Mouse (Mus musculus) liver, adult 2 months (tissue): ENCODE data around the gene Ttll11.

ENCODE experiments used
- CTCF ChIP-seq: fragments of 200-500 bp; IDR thresholded peaks from 2 replicates; pipeline ENCODE4 v1.5.1; 2011; ENCODE audit warnings: low read depth, low read length, control low read depth
- POLR2A ChIP-seq: fragments of 200-500 bp; IDR thresholded peaks from 2 replicates; pipeline ENCODE4 v1.6.1; 2011; ENCODE audit warnings: low read length, control low read depth; ENCODE audit not compliant: insufficient read depth; ENCODE audit errors: extremely low read depth

- TF ChIP-seq CTCF (no peak), POLR2A (no peak)
Measured at GRCm38 (mm10) chr2:35702608-35703007, 277.1 kb downstream of the Ttll11 start.
